Mouse (Mus musculus) brown adipose tissue, adult 24 weeks (tissue): ENCODE measurements around the gene Slc6a19. TPM values are rescaled to one million over a fixed set of nuclear protein-coding genes. Genes with fewer than 3 reads are reported as not detected.
"Not testable (repeated sequence)": the region's sequence is repeated elsewhere in the genome, so short reads cannot be mapped to it uniquely, and the experiment has no call there.

ENCODE experiments used
- H3K27ac ChIP-seq: fragments of 200-500 bp; replicated peaks from 2 replicates; pipeline ENCODE4 v1.5.1; 2012; ENCODE audit warnings: low read depth, mild to moderate bottlenecking, low read length
- H3K4me1 ChIP-seq: fragments of 200-500 bp; 2 replicates; pipeline ENCODE4 v1.6.1; 2012; ENCODE audit warnings: low read length, mixed read lengths; ENCODE audit not compliant: control insufficient read depth, insufficient read depth, insufficient read length
- H3K4me3 ChIP-seq: fragments of 200-500 bp; 2 replicates; pipeline ENCODE4 v1.5.1; 2012; ENCODE audit warnings: low read depth, mild to moderate bottlenecking, low read length, moderate library complexity; ENCODE audit not compliant: insufficient read depth
- polyA plus RNA-seq: library from polyadenylated mRNA; stranded (reverse); fragments of >200 nt; gene quantifications from 2 replicates; pipeline ENCODE4 v1.2.4, GENCODE M21; 2012; ENCODE audit not compliant: missing spikeins, insufficient read depth, insufficient read length

Slc6a19 gene
- polyA plus RNA-seq, 1 experiment, result 2.1 TPM

DNA sequence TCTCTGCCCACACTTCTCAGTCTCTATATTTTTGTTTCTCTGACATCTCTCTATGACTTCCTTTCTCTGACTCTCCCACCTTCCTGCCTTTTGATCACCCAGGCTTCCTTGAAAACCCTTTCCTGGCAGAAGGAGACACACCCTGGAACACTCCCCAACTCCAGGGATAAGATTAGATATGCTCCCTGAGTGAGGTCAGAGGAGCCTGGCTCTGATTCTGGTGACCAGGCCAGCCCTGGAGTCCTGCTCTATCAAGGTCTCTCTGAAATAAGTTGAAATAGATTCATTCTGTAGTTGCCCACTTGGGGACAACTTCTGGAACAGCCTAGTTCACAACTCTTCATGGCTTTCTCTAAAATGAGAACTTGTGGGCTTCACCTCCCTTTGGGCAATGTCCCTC lies 24.0 kb upstream of the Slc6a19 start:
- Histone ChIP-seq H3K4me3 (no peak overlapping the region), H3K27ac (no peak overlapping the region), H3K4me1 (peaks cover 18% of the 10 kb centered on the region)

DNA sequence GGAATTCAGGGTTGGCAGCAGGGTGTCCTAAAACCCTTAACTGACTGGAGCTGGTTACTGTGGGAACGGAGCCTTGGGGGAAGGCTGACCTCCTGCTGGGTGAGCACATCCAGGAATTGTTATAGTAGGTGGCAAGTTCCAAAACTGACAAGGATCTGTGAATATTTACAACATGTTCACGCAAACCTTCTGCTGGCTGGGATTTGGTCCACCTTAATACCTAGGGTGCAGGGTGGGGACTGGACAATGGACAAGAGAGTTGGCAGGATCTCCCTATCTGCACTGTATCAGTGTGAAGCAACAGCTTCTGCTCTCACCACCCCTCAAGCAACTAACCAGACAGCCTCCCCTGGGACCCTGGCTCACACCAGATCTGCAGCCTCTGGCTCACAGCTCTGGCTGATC lies 23.0 kb upstream of the Slc6a19 start:
- Histone ChIP-seq H3K4me3 (no peak overlapping the region), H3K27ac (0 out of 2 replicates have a peak overlapping the region, but pooled peaks have one; percentile 1), H3K4me1 (peaks cover 16% of the 10 kb centered on the region)

DNA sequence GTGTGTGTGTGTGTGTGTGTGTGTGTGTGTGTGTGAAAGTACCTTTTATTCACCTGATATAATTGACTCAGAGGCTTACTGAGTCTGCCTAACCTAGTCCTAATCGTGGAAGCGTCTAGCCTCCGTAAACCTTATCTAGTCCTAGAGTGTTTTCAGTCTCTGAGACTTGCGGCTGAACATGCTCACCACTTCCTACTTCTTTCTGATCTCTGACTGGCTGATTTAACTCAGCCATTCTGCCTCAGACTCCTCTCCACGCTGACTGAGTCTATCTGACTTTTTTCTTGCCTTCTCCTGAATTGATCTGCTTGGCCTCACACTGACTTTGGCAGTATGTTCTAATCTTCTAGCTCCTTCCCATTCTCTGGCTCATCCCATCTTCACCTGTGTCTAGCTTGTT lies 20.6 kb upstream of the Slc6a19 start:
- Histone ChIP-seq H3K4me3 (no peak overlapping the region), H3K4me1 (peaks cover 12% of the 10 kb centered on the region)

DNA sequence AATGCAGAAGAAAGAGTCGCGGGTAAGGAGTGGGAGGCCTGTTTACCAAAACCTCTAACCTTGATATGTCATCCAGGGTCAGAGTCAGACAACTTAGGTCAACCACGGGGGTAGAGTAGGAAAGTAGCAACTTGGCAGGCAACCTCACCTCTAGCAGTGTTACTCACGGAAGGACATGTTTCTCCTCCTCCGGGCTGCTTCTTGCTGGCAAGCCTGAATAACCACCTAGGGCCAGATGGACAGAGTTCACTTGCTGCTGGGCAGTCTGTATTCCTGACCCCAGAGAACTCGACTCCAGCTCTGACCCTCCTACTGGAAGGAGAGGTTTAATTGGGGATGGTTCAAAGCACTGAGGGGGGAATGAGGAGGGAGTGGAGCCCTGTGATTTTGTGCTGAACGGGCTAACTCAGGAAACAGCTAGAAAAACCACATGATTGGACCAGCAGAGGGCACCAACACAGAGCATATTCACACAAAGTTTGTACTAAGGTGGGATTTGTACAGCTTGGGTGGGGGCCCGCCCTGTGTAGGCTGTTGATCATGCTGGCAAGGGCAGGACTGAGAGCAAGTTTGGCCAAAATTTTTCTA lies 18.5 kb upstream of the Slc6a19 start:
- no peak overlapping the region for H3K4me3 ChIP-seq
- H3K27ac ChIP-seq, result no peak overlapping the region
- H3K4me1 ChIP-seq, result peaks cover under 1% of the 10 kb centered on the region; the same call in 1 of the 2 replicates

More for the DNA sequence above, 20.6 kb upstream of the Slc6a19 start:
- no peak overlapping the region for H3K27ac ChIP-seq

DNA sequence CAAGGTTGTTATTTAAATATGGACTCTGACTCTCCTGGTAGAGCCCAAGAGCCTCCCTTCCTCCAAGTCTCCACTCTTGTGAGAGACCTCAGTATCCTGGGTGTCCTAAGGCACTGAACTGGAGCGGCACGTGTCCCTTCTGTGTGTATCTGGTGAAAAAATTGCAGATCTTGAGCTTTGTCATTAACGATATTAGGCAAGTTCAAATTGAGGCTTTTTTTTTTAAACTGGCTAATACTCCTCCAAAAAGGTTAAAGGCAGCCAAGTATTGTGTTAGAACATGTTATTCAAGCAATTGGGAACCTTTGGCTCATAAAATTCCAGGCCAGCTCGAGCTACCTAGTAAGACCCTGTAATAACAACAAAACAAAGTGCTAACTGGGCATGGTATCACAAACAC lies 15.6 kb upstream of the Slc6a19 start:
- Histone ChIP-seq H3K27ac (no peak overlapping the region), H3K4me3 (no peak overlapping the region), H3K4me1 (no peaks in the 10 kb centered on the region)

DNA sequence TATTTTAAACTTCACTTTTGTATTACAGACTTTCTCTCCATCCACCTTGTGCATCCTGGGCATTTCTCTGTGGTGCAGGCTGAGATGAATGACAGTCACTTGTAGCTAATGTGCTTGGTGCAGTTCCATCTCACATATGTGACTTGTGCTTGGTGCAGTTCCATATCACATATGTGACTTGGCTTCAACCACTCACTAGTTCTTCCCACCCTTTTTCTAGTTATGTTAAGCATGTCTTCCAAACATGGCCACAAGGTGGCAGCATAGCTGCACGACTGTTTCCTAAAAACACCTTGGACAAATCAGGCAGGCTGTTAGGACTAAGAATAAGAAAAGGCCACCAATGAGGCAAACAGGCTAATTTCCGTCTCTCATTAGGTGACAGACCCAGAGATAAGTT lies 13.6 kb upstream of the Slc6a19 start:
- Histone ChIP-seq H3K27ac (no peak overlapping the region), H3K4me3 (no peak overlapping the region), H3K4me1 (no peaks in the 10 kb centered on the region)

DNA sequence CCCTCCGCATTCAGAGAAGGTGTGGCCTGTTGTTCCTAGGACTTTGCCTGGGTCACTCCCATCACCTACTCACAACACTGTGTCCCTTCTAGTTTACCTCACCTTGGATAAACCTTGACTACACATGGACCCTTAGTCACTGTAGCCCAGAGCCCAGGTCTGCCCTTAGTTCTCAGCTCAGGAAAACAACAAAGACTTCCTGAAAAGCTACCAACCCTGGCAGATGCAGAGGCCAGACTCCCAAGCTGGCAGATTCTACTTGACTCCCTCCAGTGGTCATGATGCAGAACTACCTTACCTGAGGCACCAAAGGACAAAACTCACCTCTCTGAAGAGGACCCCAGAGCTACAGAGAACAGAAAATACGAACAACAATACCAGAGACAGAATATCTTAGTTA lies 9.4 kb upstream of the Slc6a19 start:
- H3K4me3 ChIP-seq, result no peak overlapping the region

DNA sequence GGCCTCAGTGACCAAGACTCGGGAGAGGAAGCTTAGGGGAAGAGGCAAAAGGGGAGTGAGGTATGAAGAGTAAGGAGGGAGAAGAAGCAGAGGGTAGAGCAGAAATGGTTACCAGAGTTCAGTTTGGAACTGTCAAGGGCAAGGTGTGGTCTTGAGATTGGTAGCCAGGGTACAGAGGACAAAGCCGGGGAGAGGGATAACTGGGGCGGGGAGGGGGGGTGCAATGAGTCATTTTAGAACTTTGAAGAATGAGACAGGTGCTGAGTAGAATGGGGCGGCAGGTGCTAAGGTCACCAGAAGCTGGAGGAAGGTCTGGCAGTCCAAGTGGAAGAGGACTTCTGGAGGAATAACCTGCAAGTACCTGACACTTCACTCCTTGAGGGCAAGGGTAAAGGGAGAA lies 8.5 kb upstream of the Slc6a19 start:
- Histone ChIP-seq H3K4me1 (no peaks in the 10 kb centered on the region), H3K27ac (no peak overlapping the region), H3K4me3 (no peak overlapping the region)

More for the DNA sequence above, 9.4 kb upstream of the Slc6a19 start:
- no peak overlapping the region for H3K27ac ChIP-seq
- H3K4me1 ChIP-seq, result no peaks in the 10 kb centered on the region

DNA sequence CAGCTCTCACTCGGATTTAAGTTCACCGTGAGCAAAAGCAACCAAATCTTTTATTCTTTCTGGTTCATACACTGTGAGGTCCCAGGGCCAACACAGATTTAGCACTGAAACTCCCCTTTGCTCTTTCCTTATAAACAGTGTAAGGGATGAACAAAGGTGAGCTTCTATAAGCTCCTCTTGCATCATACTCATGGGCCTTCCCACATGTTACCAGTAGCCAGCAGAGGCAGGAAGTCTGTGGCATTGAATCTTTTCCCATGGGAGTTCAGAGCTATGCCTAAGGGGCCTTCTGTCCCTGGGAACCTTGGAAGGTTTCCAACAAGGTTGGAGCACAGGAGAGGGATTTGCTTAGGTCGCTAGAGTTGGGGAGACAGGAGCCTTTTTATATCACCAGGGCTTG lies 7.6 kb upstream of the Slc6a19 start:
- Histone ChIP-seq H3K4me1 (no peaks in the 10 kb centered on the region), H3K27ac (no peak overlapping the region), H3K4me3 (no peak overlapping the region)

DNA sequence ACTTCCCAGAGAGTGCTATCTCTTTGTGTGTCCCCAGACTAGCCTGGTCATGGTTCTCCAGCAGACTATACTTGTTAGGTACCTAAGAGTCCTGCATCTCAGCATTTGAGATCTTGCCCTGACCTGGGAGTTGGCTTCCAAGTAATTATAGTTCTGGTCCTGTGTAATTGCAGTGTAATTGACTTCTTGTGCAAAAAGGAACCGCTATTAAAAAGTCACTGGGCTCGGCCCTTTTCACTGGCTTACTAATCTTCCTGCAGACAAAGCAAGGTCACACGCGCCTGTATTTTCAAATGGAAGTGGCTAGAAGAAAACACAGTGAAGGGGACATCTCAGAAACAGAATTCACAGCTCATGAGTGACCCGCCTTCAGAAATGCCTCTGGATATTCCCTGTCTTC lies 7.1 kb upstream of the Slc6a19 start:
- Histone ChIP-seq H3K27ac (no peak overlapping the region), H3K4me3 (no peak overlapping the region), H3K4me1 (no peaks in the 10 kb centered on the region)

DNA sequence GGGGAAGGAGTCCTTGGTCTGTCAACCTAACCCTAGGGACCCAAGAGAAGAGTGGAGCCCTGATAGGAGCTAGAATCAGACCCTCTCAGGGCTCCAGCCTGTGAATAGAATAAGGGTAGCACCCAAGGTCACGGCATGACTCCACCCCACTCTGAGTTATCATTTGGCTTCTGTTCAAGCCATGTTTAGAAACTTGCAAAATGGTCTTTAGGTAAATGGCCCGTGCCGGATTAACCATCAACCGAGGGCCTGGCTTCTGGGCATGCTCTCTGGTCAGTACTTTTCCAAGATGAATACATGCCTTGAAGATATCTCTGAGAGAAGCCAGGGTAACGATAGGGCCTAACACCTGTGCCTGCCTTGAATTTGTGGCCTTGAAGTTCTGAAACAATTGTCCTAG lies 6.6 kb upstream of the Slc6a19 start:
- no peak overlapping the region for H3K4me3 ChIP-seq

DNA sequence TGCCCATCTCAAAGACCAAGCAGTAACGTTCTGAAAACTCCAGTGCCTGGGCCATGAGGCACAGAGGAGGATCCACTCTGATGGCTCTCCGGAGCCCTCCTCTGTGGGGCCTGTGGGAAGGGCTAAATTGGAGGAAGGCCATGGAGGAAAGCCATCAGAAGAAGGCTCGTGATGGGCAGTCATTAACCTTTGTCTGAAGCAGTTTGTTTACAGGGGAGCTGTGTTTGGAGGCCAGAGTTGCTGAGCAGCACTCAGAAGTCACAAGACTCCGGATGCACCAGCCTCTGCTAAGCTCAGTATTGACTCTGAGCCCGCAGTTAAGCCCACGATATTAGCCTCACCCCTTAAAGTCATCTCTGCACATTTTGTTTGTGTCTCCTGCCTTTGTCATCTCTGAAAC lies 4.8 kb upstream of the Slc6a19 start:
- no peak overlapping the region for H3K4me3 ChIP-seq
- H3K27ac ChIP-seq, result no peak overlapping the region
- no peaks in the 10 kb centered on the region for H3K4me1 ChIP-seq

More for the DNA sequence above, 6.6 kb upstream of the Slc6a19 start:
- Histone ChIP-seq H3K27ac (no peak overlapping the region), H3K4me1 (no peaks in the 10 kb centered on the region)

DNA sequence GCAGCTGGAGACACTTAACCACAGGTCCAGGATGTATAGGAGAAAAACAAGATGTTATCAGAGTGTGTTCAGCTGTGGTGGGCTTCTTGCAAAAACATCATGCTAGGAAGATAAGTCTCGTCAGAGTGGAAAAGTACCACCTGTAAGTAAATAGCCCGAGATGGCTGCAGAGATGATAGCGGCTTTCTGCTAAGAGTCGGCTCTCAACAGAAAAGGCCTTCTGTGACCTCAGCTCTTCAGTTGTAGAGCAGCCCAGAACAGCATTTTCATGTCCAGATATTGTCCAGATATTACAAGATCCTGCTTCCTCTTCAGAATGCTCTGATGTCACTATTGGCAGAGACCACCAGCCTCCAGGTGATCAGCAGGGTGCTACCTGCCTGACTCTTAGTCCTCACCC lies 1.2 kb downstream of the Slc6a19 start:
- H3K27ac ChIP-seq, result not testable (repeated sequence)

DNA sequence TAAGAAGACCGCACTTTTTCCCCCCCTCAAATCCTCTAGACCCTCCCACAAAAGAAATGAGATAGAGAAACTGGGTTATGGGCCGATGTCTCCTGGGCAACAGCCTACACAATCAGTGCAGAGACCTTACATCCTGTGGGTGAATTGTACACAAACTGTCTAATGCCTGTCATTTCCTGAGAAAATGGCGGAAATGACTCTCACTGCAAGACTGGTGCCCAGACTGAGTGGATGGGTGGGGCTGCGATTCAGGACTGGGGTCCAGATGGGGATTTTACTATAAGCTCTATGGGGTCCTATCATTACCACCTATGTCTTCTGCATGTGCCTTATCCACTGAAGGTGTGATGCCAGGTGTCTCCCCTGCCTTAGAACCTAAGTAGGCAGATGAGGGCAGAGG lies 1.9 kb downstream of the Slc6a19 start:
- Histone ChIP-seq H3K4me1 (0 out of 2 replicates have a peak, but pooled peaks cover 2% of the 10 kb centered on the region), H3K27ac (no peak overlapping the region), H3K4me3 (no peak overlapping the region)

More for the DNA sequence above, 1.2 kb downstream of the Slc6a19 start:
- not testable (repeated sequence) for H3K4me1 ChIP-seq, H3K4me3 ChIP-seq

DNA sequence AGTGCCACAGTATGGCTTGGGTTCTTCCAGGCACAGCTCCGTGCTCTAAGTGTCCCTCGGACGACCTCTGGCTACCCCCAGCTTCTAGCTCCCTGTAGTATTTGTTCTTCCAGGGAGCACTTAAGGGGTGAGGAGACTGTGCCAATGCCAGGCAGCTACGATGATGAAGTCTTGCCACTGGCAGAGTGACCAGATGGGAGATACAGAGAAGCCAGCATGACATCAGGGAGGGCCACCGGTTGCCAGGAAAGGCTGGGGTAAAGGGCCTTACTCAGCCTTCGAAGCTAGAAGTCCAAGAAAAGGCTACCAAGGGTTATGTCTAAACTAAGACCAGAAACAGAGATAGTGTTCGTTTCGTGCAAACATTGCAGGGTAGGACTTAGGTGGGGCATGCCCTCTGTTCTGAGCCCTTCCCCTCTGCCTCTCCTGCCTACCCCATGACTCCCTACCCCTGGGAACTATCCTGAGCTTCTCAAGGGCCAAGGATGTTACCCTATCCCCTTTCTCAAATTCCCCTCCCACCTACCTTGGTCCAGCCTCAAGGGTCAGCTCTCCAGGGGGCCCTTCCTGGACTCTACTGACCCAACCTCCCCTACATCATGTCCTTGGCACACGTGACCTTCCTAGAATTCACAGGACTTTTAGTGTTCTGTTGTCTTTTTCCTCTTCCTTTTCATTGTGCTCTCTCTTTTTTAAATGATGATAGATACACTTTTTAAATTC lies 3.3 kb downstream of the Slc6a19 start:
- 0 out of 2 replicates have a peak, but pooled peaks cover 2% of the 10 kb centered on the region for H3K4me1 ChIP-seq
- no peak overlapping the region for H3K4me3 ChIP-seq
- no peak overlapping the region for H3K27ac ChIP-seq

DNA sequence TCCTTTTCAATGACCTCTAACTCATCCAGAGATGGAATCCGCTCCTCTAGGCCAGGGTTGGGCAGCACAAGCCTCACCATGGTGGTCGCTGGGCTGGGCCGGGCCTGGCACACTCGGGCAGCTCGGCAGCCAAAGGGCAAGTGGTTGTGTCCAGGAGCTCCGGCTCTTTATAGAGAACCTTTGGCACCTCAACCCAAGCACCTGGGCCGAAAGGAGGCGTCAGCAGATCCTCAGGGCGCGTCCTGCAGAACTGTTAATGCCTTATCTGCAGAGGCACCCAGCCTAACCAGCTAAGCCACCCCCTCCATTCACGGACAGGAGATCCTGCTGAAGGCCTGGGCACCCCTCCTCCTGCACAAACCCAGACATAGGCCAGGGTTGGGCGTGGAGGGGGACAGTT lies 4.1 kb downstream of the Slc6a19 start:
- H3K4me1 ChIP-seq, result 0 out of 2 replicates have a peak, but pooled peaks cover 2% of the 10 kb centered on the region
- H3K27ac ChIP-seq, result no peak overlapping the region
- no peak overlapping the region for H3K4me3 ChIP-seq
